Comparison of ENCODE assay signal across 8 mouse cellular contexts in the genomic region with DNA sequence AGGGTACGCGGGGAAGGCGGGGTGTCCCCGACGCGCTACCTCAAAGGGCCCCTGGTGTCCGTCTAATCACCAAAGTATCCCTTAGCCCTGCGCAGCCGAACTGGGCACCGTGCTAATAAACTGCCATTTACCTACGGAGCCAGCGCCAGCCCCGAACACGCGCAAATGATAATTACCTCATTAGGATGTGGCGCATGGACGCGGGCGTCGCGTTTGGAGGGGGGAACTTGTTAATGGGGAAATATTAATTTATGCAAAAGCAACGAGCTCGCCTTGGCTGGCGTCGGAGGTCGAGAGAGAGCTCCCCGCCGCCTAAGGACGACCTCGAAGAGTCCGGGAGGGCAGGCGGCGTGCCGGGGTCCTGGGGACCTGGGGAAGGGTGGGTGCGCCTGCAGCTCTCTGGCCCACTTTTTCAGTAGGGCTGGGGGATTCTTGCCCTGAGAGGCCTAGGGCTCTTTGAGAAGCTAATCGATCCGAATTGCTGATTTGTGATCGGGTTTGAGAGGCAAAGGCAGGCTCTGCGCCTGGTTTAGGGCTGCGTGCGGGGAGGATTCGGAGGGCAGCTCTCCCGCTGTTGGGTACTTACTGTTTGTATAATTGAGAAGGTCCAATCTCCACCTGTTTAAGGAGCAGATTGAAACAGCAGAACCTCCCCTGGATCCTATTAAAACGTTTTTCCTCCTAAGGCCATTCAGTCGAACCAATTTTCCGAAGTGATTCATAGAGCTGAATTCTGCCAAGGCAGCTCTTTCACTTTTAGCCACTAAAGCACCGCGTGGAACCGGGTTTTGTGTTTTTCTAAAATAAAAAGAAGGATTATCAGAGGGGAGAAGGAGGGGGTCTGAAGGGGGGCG. TPM values are rescaled to one million over a fixed set of nuclear protein-coding genes. Genes with fewer than 3 reads are reported as not detected.
DNase-seq lines count a peak whose midpoint lies in the region; ATAC-seq and TF ChIP-seq lines count a peak whose summit lies in the region.

No protein-coding gene starts in this region.

- no peak for TF ChIP-seq POLR2A in kidney, adult 2 months (IDR thresholded peaks at IDR 0.05; ENCODE audit: low read depth, low read length)

- H3K4me3 ChIP-seq in midbrain, embryonic 10.5 days, result peak overlapping the region; percentile 46
- no peak overlapping the region; the same call in 1 of the 2 replicates for H3K4me3 ChIP-seq in midbrain, postnatal 0 days (ENCODE audit: low read depth, low read length)
- H3K4me3 ChIP-seq in limb, embryonic 11.5 days (ENCODE audit: low read depth, low read length), result no peak overlapping the region
- no peak overlapping the region for H3K4me3 ChIP-seq in kidney, adult 2 months (ENCODE audit: insufficient read depth, low read depth, low read length)

- H3K36me3 ChIP-seq in midbrain, embryonic 10.5 days, result no peaks in the 10 kb centered on the region
- H3K36me3 ChIP-seq in midbrain, postnatal 0 days (ENCODE audit: insufficient read depth, low read length), result no peaks in the 10 kb centered on the region
- H3K36me3 ChIP-seq in limb, embryonic 11.5 days (ENCODE audit: control insufficient read depth, insufficient read depth, low read length), result no peaks in the 10 kb centered on the region
- no peaks in the 10 kb centered on the region for H3K36me3 ChIP-seq in kidney, adult 2 months (ENCODE audit: control insufficient read depth, insufficient read depth, low read length)

- TF ChIP-seq CTCF in midbrain, postnatal 0 days (IDR thresholded peaks at IDR 0.05), result no peak
- no peak for TF ChIP-seq CTCF in kidney, adult 2 months (conservative IDR thresholded peaks at IDR 0.05; ENCODE audit: insufficient read depth, insufficient read length, low read depth, low read length)

- no peak overlapping the region for H3K9ac ChIP-seq in midbrain, postnatal 0 days (replicated peaks; ENCODE audit: low read length, poor library complexity, severe bottlenecking)
- no peak overlapping the region for H3K9ac ChIP-seq in limb, embryonic 11.5 days (ENCODE audit: low read length)

- H3K27ac ChIP-seq in midbrain, embryonic 10.5 days (replicated peaks), result peak overlapping the region; percentile 72
- no peak overlapping the region for H3K27ac ChIP-seq in midbrain, postnatal 0 days (ENCODE audit: low read depth, low read length)
- no peak overlapping the region for H3K27ac ChIP-seq in limb, embryonic 11.5 days (replicated peaks; ENCODE audit: low read depth, low read length)
- H3K27ac ChIP-seq in kidney, adult 2 months (ENCODE audit: insufficient read depth, low read depth, low read length), result no peak overlapping the region

- no peaks in the 10 kb centered on the region for H3K9me3 ChIP-seq in midbrain, embryonic 10.5 days (replicated peaks)
- H3K9me3 ChIP-seq in midbrain, postnatal 0 days (ENCODE audit: low read length), result no peaks in the 10 kb centered on the region
- no peaks in the 10 kb centered on the region for H3K9me3 ChIP-seq in limb, embryonic 11.5 days (ENCODE audit: control insufficient read depth, low read length)

- H3K4me1 ChIP-seq in midbrain, embryonic 10.5 days, result peaks cover 54% of the 10 kb centered on the region
- no peaks in the 10 kb centered on the region for H3K4me1 ChIP-seq in midbrain, postnatal 0 days (ENCODE audit: insufficient read depth, low read length)
- peaks cover 14% of the 10 kb centered on the region; the same call in 1 of the 2 replicates for H3K4me1 ChIP-seq in limb, embryonic 11.5 days (ENCODE audit: control insufficient read depth, insufficient read depth, low read length)
- H3K4me1 ChIP-seq in kidney, adult 2 months (ENCODE audit: control insufficient read depth, insufficient read depth, low read length), result no peaks in the 10 kb centered on the region

- under 1% methylated on average over 50 of the region's 50 CpGs for WGBS in midbrain, embryonic 10.5 days
- 2% methylated on average over 50 of the region's 50 CpGs for WGBS in midbrain, postnatal 0 days
- WGBS in limb, embryonic 11.5 days, result under 1% methylated on average over 50 of the region's 50 CpGs
- WGBS in kidney, adult 2 months, result 2% methylated on average over 50 of the region's 50 CpGs

- DNase-seq in frontal cortex, postnatal 36 days (ENCODE audit: low spot score in 2 of 2), result peak; percentile 30 to 39
- DNase-seq in frontal cortex, adult 2 months (ENCODE audit: extremely low spot score in 1 of 2, low spot score in 1 of 2), result no peak
- peak; percentile 63 for DNase-seq in midbrain, embryonic 10.5 days (ENCODE audit: low spot score)
- no peak for DNase-seq in midbrain, postnatal 0 days (ENCODE audit: low spot score)
- DNase-seq in limb, embryonic 11.5 days (ENCODE audit: low spot score), result peak; percentile 66
- DNase-seq in kidney, adult 2 months, result no peak

- no peak overlapping the region for H3K4me2 ChIP-seq in midbrain, postnatal 0 days (ENCODE audit: low read depth, low read length, poor library complexity, severe bottlenecking)
- 0 out of 2 replicates have a peak overlapping the region, but pooled peaks have one; percentile 4 for H3K4me2 ChIP-seq in limb, embryonic 11.5 days (ENCODE audit: low read depth, severe bottlenecking)

- no peak for ATAC-seq in midbrain, postnatal 0 days (ENCODE audit: low FRiP score)
- no peak for ATAC-seq in limb, embryonic 11.5 days (ENCODE audit: insufficient number of reproducible peaks, low FRiP score, low TSS enrichment, low read depth)
- ATAC-seq in CD4-positive, CD25-positive, alpha-beta regulatory T cell, adult 4 months, result no peak
- no peak for ATAC-seq in erythroid progenitor cell, adult 5-6 weeks (replicated peaks; ENCODE audit: low FRiP score, poor library complexity, severe bottlenecking)

- peaks cover 100% of the 10 kb centered on the region for H3K27me3 ChIP-seq in midbrain, embryonic 10.5 days (ENCODE audit: low read depth, poor library complexity, severe bottlenecking)
- peaks cover 91% of the 10 kb centered on the region for H3K27me3 ChIP-seq in midbrain, postnatal 0 days (ENCODE audit: insufficient read depth, low read length)
- peaks cover 87% of the 10 kb centered on the region for H3K27me3 ChIP-seq in limb, embryonic 11.5 days (ENCODE audit: control insufficient read depth, insufficient read depth, low read length)
- peaks cover 8% of the 10 kb centered on the region for H3K27me3 ChIP-seq in kidney, adult 2 months (replicated peaks; ENCODE audit: control insufficient read depth, insufficient read depth, low read length)

RNA-seq across cellular contexts. Expression of gene Fezf2, which starts 1.8 kb away (rescaled TPM):
- 15.2 and 17.2 TPM in 2 replicates for polyA plus RNA-seq in frontal cortex, adult 2 months (2012; rRNA removed)
- 5.0 and 9.8 TPM in 2 replicates for polyA plus RNA-seq in midbrain, embryonic 10.5 days (2016; fragmentation: Nextera tagmentation; extraction: Ambion mirVana)
- 0.19 and 0.93 TPM in 2 replicates for total RNA-seq in midbrain, postnatal 0 days (2014; rRNA removed)
- 0.70 and 1.7 TPM in 2 replicates for polyA plus RNA-seq in midbrain, postnatal 0 days (2015; fragmentation: Nextera tagmentation; extraction: Ambion mirVana)
- polyA plus RNA-seq in limb, embryonic 11.5 days (2014; fragmentation: Nextera tagmentation; extraction: Ambion mirVana), result 0.17 TPM in 1 of 2 replicates, not detected in the other
- not detected for polyA plus RNA-seq in CD4-positive, CD25-positive, alpha-beta regulatory T cell, adult 4 months (2017; shearing (Covaris generic))
- not detected in 2 replicates for total RNA-seq in erythroid progenitor cell, adult 5-6 weeks (2015; ENCODE audit: low replicate concordance)
- not detected in 2 replicates for total RNA-seq in erythroid progenitor cell, adult 5-6 weeks (2017; ENCODE audit: low replicate concordance)
- not detected in 2 replicates for polyA plus RNA-seq in kidney, adult 2 months (2012; rRNA removed)

Comparison
In these comparisons a context has a peak if more than half of its experiments do, and no peak if none do; other contexts are left out.
1. DNase-seq: peak in frontal cortex, postnatal 36 days (2 of 2), midbrain, embryonic 10.5 days (single experiment) and limb, embryonic 11.5 days (single experiment); none in frontal cortex, adult 2 months (0 of 2), midbrain, postnatal 0 days (single experiment) and kidney, adult 2 months (single experiment).